Mouse (Mus musculus) monocyte, adult 59 days (primary cell): Measurements from ENCODE around the gene Taf15. TPM values are rescaled to one million over a fixed set of nuclear protein-coding genes. Genes with fewer than 3 reads are reported as not detected.

Source experiments
- total RNA-seq, 2 experiments: library from RNA; stranded (reverse); gene quantifications; one replicate each; pipeline ENCODE4 v1.2.4; 2023

The Taf15 gene
- 10 to 100 TPM; 82.3 to 97.0 TPM for total RNA-seq

GRCm38 (mm10) chr11:83472324-83473234, at the start of gene Taf15:
Gene Taf15 (plus strand): TSS chr11:83473086.

GRCm38 (mm10) chr11:83429355-83429754, 43.5 kb upstream of the Taf15 start, which contains the start of gene Gas2l2:
Gene Gas2l2 (minus strand): TSS chr11:83429455.

GRCm38 (mm10) chr11:83437377-83437776, 35.5 kb upstream of the Taf15 start, which contains the start of gene 1700020L24Rik:
Gene 1700020L24Rik (plus strand): TSS chr11:83437677.

GRCm38 (mm10) chr11:83462711-83463244, 10.1 kb upstream of the Taf15 start, which contains the start of gene Mmp28:
Gene Mmp28 (minus strand): TSS chr11:83463071.

GRCm38 (mm10) chr11:83522075-83522474, 49.2 kb downstream of the Taf15 start, which contains the start of gene Heatr9:
Gene Heatr9 (minus strand): TSS chr11:83522175.

GRCm38 (mm10) chr11:83530360-83530759, 57.5 kb downstream of the Taf15 start, which contains the start of gene Ccl5:
Gene Ccl5 (minus strand): TSS chr11:83530518.

Other genes with a start within 250 kb of the Taf15 start
- not detected for gene Slfn14, start 186.4 kb upstream of the Taf15 start, total RNA-seq
- gene Ap2b1, start 174.1 kb upstream of the Taf15 start, total RNA-seq = 100 to 1,000 TPM in 1 of 2 experiments, 10 to 100 TPM in 1; 99.8 to 102 TPM
- gene Pex12, start 170.5 kb upstream of the Taf15 start, total RNA-seq = 10 to 100 TPM in 1 of 2 experiments, 1 to 10 TPM in 1; 7.6 to 15.7 TPM
- under 1 TPM; 0.24 to 0.63 TPM for gene Rasl10b, start 63.9 kb upstream of the Taf15 start, total RNA-seq
- not detected for gene Gas2l2, start 43.6 kb upstream of the Taf15 start, total RNA-seq
- 1 to 10 TPM; 1.2 to 1.4 TPM for gene 1700020L24Rik, start 35.4 kb upstream of the Taf15 start, total RNA-seq
- 1 to 10 TPM; 1.5 TPM for gene Mmp28, start 10.0 kb upstream of the Taf15 start, total RNA-seq
- not detected for gene Heatr9, start 49.1 kb downstream of the Taf15 start, total RNA-seq
- 10 to 100 TPM; 24.6 to 29.4 TPM for gene Ccl5, start 57.4 kb downstream of the Taf15 start, total RNA-seq
- gene Ccl9, start 105.5 kb downstream of the Taf15 start, total RNA-seq = 100 to 1,000 TPM; 325 to 345 TPM
- 100 to 1,000 TPM; 669 to 836 TPM for gene Ccl6, start 120.0 kb downstream of the Taf15 start, total RNA-seq
- not detected for gene Rpl9-ps1, start 172.5 kb downstream of the Taf15 start, total RNA-seq
- gene Ccl3, start 176.3 kb downstream of the Taf15 start, total RNA-seq = 100 to 1,000 TPM; 186 to 201 TPM
- gene Ccl4, start 189.5 kb downstream of the Taf15 start, total RNA-seq = 10 to 100 TPM; 23.7 to 26.8 TPM
- 100 to 1,000 TPM in 1 of 2 experiments, 10 to 100 TPM in 1; 80.2 to 115 TPM for gene Wfdc17, start 230.9 kb downstream of the Taf15 start, total RNA-seq
- gene Wfdc18, start 235.9 kb downstream of the Taf15 start, total RNA-seq = 1 to 10 TPM; 1.5 to 3.1 TPM